Comparison of ENCODE assay signal across 7 mouse cellular contexts in genomic region chr3:52268737-52269513, GRCm38 (mm10). TPM values are rescaled to one million over a fixed set of nuclear protein-coding genes. Genes with fewer than 3 reads are reported as not detected.
DNase-seq lines count a peak whose midpoint lies in the region; ATAC-seq and TF ChIP-seq lines count a peak whose summit lies in the region.

No protein-coding gene starts in this region.

- H3K4me1 ChIP-seq in CH12.LX (ENCODE audit: control insufficient read depth in 1 of 2, insufficient read depth in 2 of 2): peaks cover 2 to 36% of the 10 kb centered on the region in 2 experiments; a peak in 3 of 4 replicates
- peaks cover 27% of the 10 kb centered on the region for H3K4me1 ChIP-seq in embryonic facial prominence, embryonic 15.5 days
- peaks cover 26% of the 10 kb centered on the region for H3K4me1 ChIP-seq in heart, embryonic 16.5 days (ENCODE audit: control insufficient read depth, insufficient read depth, low read length)

- ATAC-seq in embryonic facial prominence, embryonic 15.5 days (ENCODE audit: insufficient number of reproducible peaks, low FRiP score, low TSS enrichment, low read depth): peak; percentile 51
- no peak; the same call in 1 of the 2 replicates for ATAC-seq in heart, embryonic 16.5 days (replicated peaks; ENCODE audit: extremely low read depth, insufficient read depth, low FRiP score)
- 0 out of 2 replicates have a peak, but pooled peaks have one; percentile 12 for ATAC-seq in megakaryocyte progenitor cell, adult 5-6 weeks (replicated peaks; ENCODE audit: poor library complexity)

- H3K27me3 ChIP-seq in CH12.LX (replicated peaks): peaks cover 9% of the 10 kb centered on the region
- peaks cover 20% of the 10 kb centered on the region for H3K27me3 ChIP-seq in embryonic facial prominence, embryonic 15.5 days
- H3K27me3 ChIP-seq in heart, embryonic 16.5 days (ENCODE audit: control insufficient read depth, insufficient read depth, low read length): peaks cover 2% of the 10 kb centered on the region; the same call in 1 of the 2 replicates

- no peak for TF ChIP-seq POLR2A in CH12.LX (IDR thresholded peaks at IDR 0.05; ENCODE audit: low read depth, low read length)

- peak overlapping the region; percentile 83 to 90 (median 89) for H3K4me3 ChIP-seq in CH12.LX (replicated peaks in 1 of 3; ENCODE audit: low read depth in 2 of 3, low read length in 2 of 3, poor library complexity in 1 of 3)
- H3K4me3 ChIP-seq in embryonic facial prominence, embryonic 15.5 days (replicated peaks): peak overlapping the region; percentile 86
- peak overlapping the region; percentile 85 for H3K4me3 ChIP-seq in heart, embryonic 16.5 days (ENCODE audit: low read length)

- H3K27ac ChIP-seq in CH12.LX (ENCODE audit: insufficient read depth, low read depth): peak overlapping the region; percentile 26
- peak overlapping the region; percentile 94 for H3K27ac ChIP-seq in embryonic facial prominence, embryonic 15.5 days (replicated peaks)
- H3K27ac ChIP-seq in heart, embryonic 16.5 days (ENCODE audit: low read length): peak overlapping the region; percentile 94

- H3K79me2 ChIP-seq in CH12.LX (replicated peaks; ENCODE audit: control insufficient read depth, extremely low read depth, insufficient read depth, poor library complexity, severe bottlenecking): peaks cover 39% of the 10 kb centered on the region

- H3K36me3 ChIP-seq in CH12.LX (replicated peaks in 1 of 2; ENCODE audit: control insufficient read depth in 1 of 2, insufficient read depth in 1 of 2, low read length in 1 of 2): peaks cover 0 to 5% of the 10 kb centered on the region in 2 experiments
- no peaks in the 10 kb centered on the region for H3K36me3 ChIP-seq in embryonic facial prominence, embryonic 15.5 days
- H3K36me3 ChIP-seq in heart, embryonic 16.5 days (ENCODE audit: control insufficient read depth, insufficient read depth): no peaks in the 10 kb centered on the region

- no peak for TF ChIP-seq RAD21 in CH12.LX (IDR thresholded peaks at IDR 0.05; ENCODE audit: low read depth, low read length)

- TF ChIP-seq EP300 in CH12.LX (IDR thresholded peaks at IDR 0.05; ENCODE audit: low read length): no peak

- under 1% methylated on average over 89 of the region's 89 CpGs for WGBS in embryonic facial prominence, embryonic 15.5 days
- WGBS in heart, embryonic 16.5 days: under 1% methylated on average over 75 of the region's 89 CpGs

- DNase-seq in CH12.LX (ENCODE audit: extremely low read depth): peak; percentile 43
- peak; percentile 69 for DNase-seq in adrenal gland, postnatal 14 days
- DNase-seq in kidney, postnatal 25 days: peak; percentile 80 to 91
- peak; percentile 11 to 29 for DNase-seq in spleen, postnatal 14 days (ENCODE audit: low spot score in 2 of 2)

- no peak for TF ChIP-seq CTCF in CH12.LX (conservative IDR thresholded peaks at IDR 0.05 in 1 of 2, IDR thresholded peaks at IDR 0.05 in 1 of 2; ENCODE audit: low read depth in 2 of 2, low read length in 2 of 2)

- in situ Hi-C loops in CH12.LX (cut with MboI; ENCODE audit: low pct_ligation_motif_present, low pct_unique_long_range_greater_than_20kb, low sequenced_read_pairs): loop anchor here (10.0 to 25.0 kb wide), 3 partner anchors 176 to 1193 kb away; partner anchors contain the start of genes Nhlrc3 and Proser1

- peak overlapping the region; percentile 83 for H3K4me2 ChIP-seq in CH12.LX (ENCODE audit: insufficient read depth, low read depth, poor library complexity, severe bottlenecking)
- H3K4me2 ChIP-seq in embryonic facial prominence, embryonic 15.5 days (replicated peaks): peak overlapping the region; percentile 90
- peak overlapping the region; percentile 95 for H3K4me2 ChIP-seq in heart, embryonic 16.5 days (ENCODE audit: low read depth, low read length)

- no peaks in the 10 kb centered on the region for H3K9me3 ChIP-seq in CH12.LX (replicated peaks; ENCODE audit: low read length)
- H3K9me3 ChIP-seq in embryonic facial prominence, embryonic 15.5 days (replicated peaks): no peaks in the 10 kb centered on the region
- no peaks in the 10 kb centered on the region for H3K9me3 ChIP-seq in heart, embryonic 16.5 days (replicated peaks; ENCODE audit: control insufficient read depth, low read length)

- dilution Hi-C loops in CH12.LX (cut with MboI; ENCODE audit: extremely low pct_ligation_motif_present, extremely low pct_unique_long_range_greater_than_20kb, low sequenced_read_pairs): no loop called here

- H3K9ac ChIP-seq in CH12.LX (ENCODE audit: insufficient read depth, low read depth): peak overlapping the region; percentile 23
- peak overlapping the region; percentile 87 for H3K9ac ChIP-seq in embryonic facial prominence, embryonic 15.5 days
- H3K9ac ChIP-seq in heart, embryonic 16.5 days (ENCODE audit: low read length): peak overlapping the region; percentile 85

TF ChIP-seq in CH12.LX, 34 proteins besides CTCF, POLR2A, EP300 and RAD21:
- 0 out of 2 replicates have a peak, but pooled peaks have one; percentile 13 for TF ChIP-seq NRF1 (IDR thresholded peaks at IDR 0.05; ENCODE audit: low read depth, low read length)
- no peak for TF ChIP-seq MAZ (IDR thresholded peaks at IDR 0.05; ENCODE audit: low read depth, low read length)
- 0 out of 2 replicates have a peak, but pooled peaks have one; percentile 73 for TF ChIP-seq UBTF (IDR thresholded peaks at IDR 0.05; ENCODE audit: low read depth, low read length)
- no peak for TF ChIP-seq SMC3 (IDR thresholded peaks at IDR 0.05; ENCODE audit: low read depth, low read length)
- no peak for TF ChIP-seq MAX (IDR thresholded peaks at IDR 0.05; ENCODE audit: low read length)

RNA-seq across cellular contexts. Expression of gene Foxo1, which starts 0.8 kb away (rescaled TPM):
- 1.2 and 1.3 TPM in 2 replicates for total RNA-seq in CH12.LX (2012; rRNA removed)
- total RNA-seq in CH12.LX (2014; rRNA removed): 0.50 and 0.79 TPM in 2 replicates
- 6.0 and 6.9 TPM in 2 replicates for polyA plus RNA-seq in CH12.LX (2012; ENCODE audit: insufficient read length, low read depth)
- 39.3 and 50.1 TPM in 2 replicates for total RNA-seq in adrenal gland, postnatal 14 days (2021)
- polyA plus RNA-seq in embryonic facial prominence, embryonic 15.5 days (2015; fragmentation: Nextera tagmentation; extraction: Ambion mirVana): 8.2 and 8.9 TPM in 2 replicates
- polyA plus RNA-seq in heart, embryonic 16.5 days (2015; fragmentation: Nextera tagmentation; extraction: Ambion mirVana): 4.9 and 5.1 TPM in 2 replicates
- total RNA-seq in megakaryocyte progenitor cell, adult 5-6 weeks (2015): 2.4 and 2.9 TPM in 2 replicates
- total RNA-seq in megakaryocyte progenitor cell, adult 5-6 weeks (2017): 0.42 and 0.74 TPM in 2 replicates

Comparison
In these comparisons a context has a peak if more than half of its experiments do, and no peak if none do; other contexts are left out.
1. DNase-seq: peak in every context shown above with its lines; median percentile 86 in kidney, postnatal 25 days; 69 in adrenal gland, postnatal 14 days; 43 in CH12.LX; 20 in spleen, postnatal 14 days.
2. H3K27ac ChIP-seq: peak in every context shown above with its lines; median percentile 94 in embryonic facial prominence, embryonic 15.5 days; 94 in heart, embryonic 16.5 days; 26 in CH12.LX.
3. H3K9ac ChIP-seq: peak in every context shown above with its lines; median percentile 87 in embryonic facial prominence, embryonic 15.5 days; 85 in heart, embryonic 16.5 days; 23 in CH12.LX.
4. RNA of gene Foxo1, which starts 0.8 kb away (total RNA-seq): 39.3 to 50.1 TPM in adrenal gland, postnatal 14 days; 0.42 to 2.9 TPM in megakaryocyte progenitor cell, adult 5-6 weeks and 0.50 to 1.3 TPM in CH12.LX; every median in the first group is over 10 times any median in the second.
5. Peak in every context shown above with its lines, with median percentiles within 50 percentile points of each other: H3K4me2 ChIP-seq and H3K4me3 ChIP-seq.